Mouse (Mus musculus) gastrocnemius, adult 18-20 months (tissue): ENCODE measurements around the gene Zmynd15. TPM values are rescaled to one million over a fixed set of nuclear protein-coding genes. Genes with fewer than 3 reads are reported as not detected.

Experiments used
- DNase-seq: peaks from one replicate; pipeline ENCODE4 v3.0.0; 2021; ENCODE audit warnings: low spot score
- microRNA-seq: library from miRNA; unstranded; fragments of <30 nt; microRNA quantifications from one replicate; pipeline ENCODE4 v1.2.0, GENCODE M21; 2021
- total RNA-seq, 2 experiments: library from RNA; stranded (reverse); gene quantifications; 2 replicates each; pipeline ENCODE4 v1.2.3; 2021

The Zmynd15 gene
- total RNA-seq, 2 experiments from 2014 or later: 0.19 to 0.25 TPM

DNA sequence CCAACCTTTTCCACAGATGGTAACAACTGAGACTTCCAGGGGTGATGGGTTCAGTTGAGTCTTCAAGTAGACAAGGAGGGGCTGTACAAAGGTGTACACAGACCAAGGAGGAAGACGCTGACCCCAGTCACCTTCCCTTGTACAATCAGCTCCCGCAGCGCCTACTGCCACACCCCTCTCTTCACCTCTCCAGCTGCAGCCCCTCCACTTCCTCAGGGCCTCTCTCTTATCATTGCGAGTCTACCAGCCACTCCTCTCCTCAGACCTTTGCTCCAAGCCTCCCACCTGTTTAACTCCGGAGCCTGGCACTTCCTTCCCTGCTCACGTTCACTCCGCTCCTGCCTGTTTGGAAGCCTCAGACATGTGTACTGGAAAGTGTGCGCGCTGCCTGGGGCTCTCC is 45.7 kb downstream of the Zmynd15 start, which contains the start of gene Tm4sf5:
Tm4sf5 (plus strand) TSS at position 275 of the 400 bp plus-strand sequence.
- no peak for DNase-seq

GRCm38 (mm10) chr11:70506385-70506784 is 47.2 kb downstream of the Zmynd15 start:
- peak; percentile 77 for DNase-seq

- DNase-seq: no peak
Measured at GRCm38 (mm10) chr11:70506962-70507515, 47.8 kb downstream of the Zmynd15 start.

GRCm38 (mm10) chr11:70509753-70510564 is 50.7 kb downstream of the Zmynd15 start:
- DNase-seq: no peak

DNA sequence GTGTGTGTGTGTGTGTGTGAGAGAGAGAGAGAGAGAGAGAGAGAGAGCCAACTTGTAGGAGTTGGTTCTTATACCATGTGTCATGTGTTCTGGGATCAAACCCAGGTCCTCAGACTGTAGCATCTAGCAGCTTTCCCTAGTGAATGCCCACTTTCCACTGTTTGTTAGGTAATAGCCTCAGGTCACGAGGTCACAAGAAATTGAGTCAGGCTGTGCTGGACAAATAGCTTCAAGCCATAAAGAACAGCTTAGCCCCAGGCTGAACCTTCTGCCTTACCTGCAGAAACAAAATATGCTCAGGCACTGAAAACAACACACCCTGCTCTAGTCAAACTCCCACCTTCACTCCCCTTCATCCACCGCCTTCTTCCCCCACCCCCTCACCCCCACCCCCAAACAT is 52.0 kb downstream of the Zmynd15 start:
- DNase-seq: no peak

DNA sequence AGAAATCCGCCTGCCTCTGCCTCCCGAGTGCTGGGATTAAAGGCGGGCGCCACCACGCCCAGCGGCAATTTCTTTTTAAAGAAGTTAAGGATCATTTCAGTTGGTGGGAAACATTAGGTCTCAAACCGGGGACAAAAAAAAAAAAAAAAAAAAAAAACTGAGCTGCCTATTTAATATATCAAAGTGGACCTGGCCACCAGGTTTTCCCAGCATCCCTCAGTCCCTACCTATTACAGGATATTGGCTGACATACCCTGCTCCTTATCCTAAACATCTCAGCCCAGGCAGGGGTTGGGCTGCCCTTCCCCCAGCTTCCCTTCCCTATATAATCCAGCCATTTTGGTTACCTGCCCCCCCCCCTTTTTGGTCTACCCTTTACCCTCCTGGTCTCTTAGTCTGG is 52.6 kb downstream of the Zmynd15 start:
- DNase-seq: no peak

DNA sequence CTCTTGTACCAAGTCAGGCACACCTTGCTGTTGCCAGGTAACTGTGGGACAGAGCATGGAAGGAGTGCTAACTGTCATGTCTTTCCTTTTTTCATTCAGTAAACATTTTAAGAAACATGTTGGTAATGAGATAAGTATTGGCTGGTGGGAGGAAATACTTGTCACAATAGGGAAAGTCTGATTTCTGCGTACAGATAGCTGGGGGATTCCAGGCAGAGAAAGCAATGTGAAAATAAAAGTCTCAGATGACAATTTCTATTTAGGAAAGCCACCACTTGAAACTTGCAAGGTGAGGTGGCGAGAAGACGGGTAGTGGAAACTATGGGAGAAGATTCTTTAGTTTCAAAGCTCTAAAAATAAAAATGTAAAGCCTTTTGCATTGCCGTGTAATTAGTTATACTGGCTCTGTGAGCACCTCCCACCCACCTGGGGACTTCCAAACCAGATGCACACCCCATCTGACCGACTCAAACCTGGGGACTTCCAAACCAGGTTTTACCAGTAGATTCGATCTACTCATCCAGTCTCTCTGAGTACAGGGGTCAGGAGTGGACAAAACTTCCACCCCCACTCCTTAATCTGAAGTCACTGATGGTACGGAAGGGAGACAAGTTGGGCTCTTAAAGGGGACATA is 53.6 kb downstream of the Zmynd15 start:
- DNase-seq: no peak

GRCm38 (mm10) chr11:70513520-70513919 is 54.3 kb downstream of the Zmynd15 start:
- DNase-seq: peak; percentile 71

- DNase-seq: no peak
Measured at GRCm38 (mm10) chr11:70514288-70514687, 55.1 kb downstream of the Zmynd15 start, which contains the start of gene Vmo1. TSS of gene Vmo1 (minus strand) at chr11:70514616.

Small RNAs within 50 kb of the gene (microRNA-seq; reads per million reads assigned to microRNA genes)
- gene Mir7115: not detected

Other genes starting within 250 kb of the Zmynd15 start
- gene Slc16a11, start 246.7 kb upstream of the Zmynd15 start, total RNA-seq: under 1 TPM in 1 of 2 experiments, not detected in 1; 0.50 TPM
- gene Slc16a13, start 238.4 kb upstream of the Zmynd15 start, total RNA-seq: under 1 TPM; 0.14 to 0.50 TPM
- gene Bcl6b, start 229.6 kb upstream of the Zmynd15 start, total RNA-seq: 1 to 10 TPM in 1 of 2 experiments, under 1 TPM in 1; 0.82 to 5.1 TPM
- gene 0610010K14Rik, start 221.5 kb upstream of the Zmynd15 start, total RNA-seq: 10 to 100 TPM; 30.3 to 30.7 TPM
- gene Gm21988, start 219.6 kb upstream of the Zmynd15 start, total RNA-seq: 1 to 10 TPM; 3.2 to 3.3 TPM
- 100 to 1,000 TPM; 120 to 133 TPM for gene Rnasek, start 219.6 kb upstream of the Zmynd15 start, total RNA-seq
- 1 to 10 TPM; 1.2 to 1.5 TPM for gene Alox12, start 204.1 kb upstream of the Zmynd15 start, total RNA-seq
- gene Alox12e, start 136.8 kb upstream of the Zmynd15 start, total RNA-seq: not detected
- under 1 TPM; 0.12 to 0.34 TPM for gene Alox15, start 107.4 kb upstream of the Zmynd15 start, total RNA-seq
- 10 to 100 TPM; 17.9 to 19.2 TPM for gene Pelp1, start 49.4 kb upstream of the Zmynd15 start, total RNA-seq
- gene Arrb2, start 26.8 kb upstream of the Zmynd15 start, total RNA-seq: 1 to 10 TPM; 7.6 to 9.0 TPM
- gene Med11, start 7.5 kb upstream of the Zmynd15 start, total RNA-seq: 1 to 10 TPM; 4.2 to 4.9 TPM
- gene Cxcl16, start 551 bp downstream of the Zmynd15 start, total RNA-seq: 1 to 10 TPM in 1 of 2 experiments, under 1 TPM in 1; 0.73 to 1.2 TPM
- gene Tm4sf5, start 45.8 kb downstream of the Zmynd15 start, total RNA-seq: not detected
- gene Vmo1, start 55.2 kb downstream of the Zmynd15 start, total RNA-seq: not detected
- not detected for gene Gltpd2, start 59.8 kb downstream of the Zmynd15 start, total RNA-seq
- 100 to 1,000 TPM; 226 to 241 TPM for gene Psmb6, start 65.9 kb downstream of the Zmynd15 start, total RNA-seq
- gene Gm40193, start 73.5 kb downstream of the Zmynd15 start, total RNA-seq: not detected
- gene Pld2, start 80.6 kb downstream of the Zmynd15 start, total RNA-seq: 10 to 100 TPM; 12.2 to 17.7 TPM
- 10 to 100 TPM; 28.8 to 34.1 TPM for gene Mink1, start 103.4 kb downstream of the Zmynd15 start, total RNA-seq
- gene 4930544D05Rik, start 156.4 kb downstream of the Zmynd15 start, total RNA-seq: not detected
- gene Chrne, start 159.8 kb downstream of the Zmynd15 start, total RNA-seq: 10 to 100 TPM; 14.7 to 20.6 TPM
- under 1 TPM in 1 of 2 experiments, not detected in 1; 0.09 TPM for gene Gp1ba, start 179.7 kb downstream of the Zmynd15 start, total RNA-seq
- 10 to 100 TPM; 35.3 to 37.2 TPM for gene Rnf167, start 187.8 kb downstream of the Zmynd15 start, total RNA-seq
- 100 to 1,000 TPM; 292 to 304 TPM for gene Slc25a11, start 188.0 kb downstream of the Zmynd15 start, total RNA-seq
- gene Pfn1, start 195.2 kb downstream of the Zmynd15 start, total RNA-seq: 100 to 1,000 TPM; 217 to 233 TPM
- gene Eno3, start 197.8 kb downstream of the Zmynd15 start, total RNA-seq: 1,000 to 10,000 TPM; 5,616 to 7,081 TPM
- gene Spag7, start 210.0 kb downstream of the Zmynd15 start, total RNA-seq: 100 to 1,000 TPM in 1 of 2 experiments, 10 to 100 TPM in 1; 83.4 to 103 TPM
- gene Camta2, start 228.7 kb downstream of the Zmynd15 start, total RNA-seq: 10 to 100 TPM; 40.6 TPM
- gene Inca1, start 240.7 kb downstream of the Zmynd15 start, total RNA-seq: 1 to 10 TPM; 4.1 to 6.4 TPM
- 100 to 1,000 TPM; 587 to 632 TPM for gene Kif1c, start 241.1 kb downstream of the Zmynd15 start, total RNA-seq